Mouse (Mus musculus) erythroid progenitor cell, adult 5-6 weeks (primary cell): Measurements from ENCODE around the gene Ncmap. TPM values are rescaled to one million over a fixed set of nuclear protein-coding genes. Genes with fewer than 3 reads are reported as not detected.

Experiments
- ATAC-seq: replicated peaks from 2 replicates; pipeline ENCODE4 v1.8.0; 2016; ENCODE audit warnings: moderate number of reproducible peaks, mild to moderate bottlenecking, moderate TSS enrichment, inconsistent platforms; ENCODE audit not compliant: poor library complexity, low FRiP score, severe bottlenecking
- total RNA-seq, 2 experiments: library from RNA; stranded (forward) in 1 of 2; stranded (reverse) in 1 of 2; fragments of 150-400 nt in 1 of 2; fragments of 186-747, 209-891 nt in 1 of 2; gene quantifications; 2 replicates each; pipeline versions ENCODE4 v1.2.3 to v1.2.4; 2015 to 2017; ENCODE audit warnings: low replicate concordance in 2 of 2

Ncmap gene
- total RNA-seq (2015; ENCODE audit: low replicate concordance) (not detected in 2 replicates), total RNA-seq (2017; ENCODE audit: low replicate concordance) (not detected in 2 replicates)

GRCm38 (mm10) chr4:135397991-135398390 lies at the start of gene Ncmap:
Gene Ncmap, minus strand, starts transcription at chr4:135398227.
- no peak for ATAC-seq

GRCm38 (mm10) chr4:135442473-135442872 lies 44.4 kb upstream of the Ncmap start:
- no peak for ATAC-seq

- ATAC-seq: peak; percentile 88
Observed at GRCm38 (mm10) chr4:135439904-135440522, 42.0 kb upstream of the Ncmap start.

GRCm38 (mm10) chr4:135439188-135439647 lies 41.2 kb upstream of the Ncmap start:
- peak; percentile 91 for ATAC-seq

- no peak for ATAC-seq
Observed at GRCm38 (mm10) chr4:135437924-135438323, 39.9 kb upstream of the Ncmap start.

GRCm38 (mm10) chr4:135436291-135436690 lies 38.3 kb upstream of the Ncmap start:
- no peak for ATAC-seq

- ATAC-seq: peak; percentile 7
Observed at GRCm38 (mm10) chr4:135434395-135434789, 36.4 kb upstream of the Ncmap start.

- ATAC-seq: peak; percentile 83
Observed at GRCm38 (mm10) chr4:135433443-135434394, 35.7 kb upstream of the Ncmap start, which contains the start of gene Rcan3. Gene Rcan3, minus strand, starts transcription at chr4:135433853.

GRCm38 (mm10) chr4:135433086-135433442 lies 35.0 kb upstream of the Ncmap start:
- no peak for ATAC-seq

- ATAC-seq: no peak
Observed at GRCm38 (mm10) chr4:135429990-135430760, 32.1 kb upstream of the Ncmap start.

- ATAC-seq: no peak
Observed at GRCm38 (mm10) chr4:135429383-135429782, 31.4 kb upstream of the Ncmap start.

- no peak for ATAC-seq
Observed at GRCm38 (mm10) chr4:135426587-135426986, 28.6 kb upstream of the Ncmap start.

GRCm38 (mm10) chr4:135425625-135426024 lies 27.6 kb upstream of the Ncmap start:
- no peak for ATAC-seq

GRCm38 (mm10) chr4:135420961-135421360 lies 22.9 kb upstream of the Ncmap start:
- no peak for ATAC-seq

GRCm38 (mm10) chr4:135420416-135420815 lies 22.4 kb upstream of the Ncmap start:
- no peak for ATAC-seq

- ATAC-seq: no peak
Observed at GRCm38 (mm10) chr4:135419996-135420395, 22.0 kb upstream of the Ncmap start.

- no peak for ATAC-seq
Observed at GRCm38 (mm10) chr4:135416367-135416766, 18.3 kb upstream of the Ncmap start.

GRCm38 (mm10) chr4:135413491-135413890 lies 15.5 kb upstream of the Ncmap start:
- ATAC-seq: no peak

- peak; percentile 85 for ATAC-seq
Observed at GRCm38 (mm10) chr4:135411633-135412032, 13.6 kb upstream of the Ncmap start.

- ATAC-seq: no peak
Observed at GRCm38 (mm10) chr4:135406180-135406579, 8.2 kb upstream of the Ncmap start.
